Mouse (Mus musculus): ENCODE results near the gene Morn1. TPM values are rescaled to one million over a fixed set of nuclear protein-coding genes. Genes with fewer than 3 reads are reported as not detected.

The Morn1 gene
- total RNA-seq (2021) = 10 to 100 TPM; 11.2 to 17.3 TPM

DNA sequence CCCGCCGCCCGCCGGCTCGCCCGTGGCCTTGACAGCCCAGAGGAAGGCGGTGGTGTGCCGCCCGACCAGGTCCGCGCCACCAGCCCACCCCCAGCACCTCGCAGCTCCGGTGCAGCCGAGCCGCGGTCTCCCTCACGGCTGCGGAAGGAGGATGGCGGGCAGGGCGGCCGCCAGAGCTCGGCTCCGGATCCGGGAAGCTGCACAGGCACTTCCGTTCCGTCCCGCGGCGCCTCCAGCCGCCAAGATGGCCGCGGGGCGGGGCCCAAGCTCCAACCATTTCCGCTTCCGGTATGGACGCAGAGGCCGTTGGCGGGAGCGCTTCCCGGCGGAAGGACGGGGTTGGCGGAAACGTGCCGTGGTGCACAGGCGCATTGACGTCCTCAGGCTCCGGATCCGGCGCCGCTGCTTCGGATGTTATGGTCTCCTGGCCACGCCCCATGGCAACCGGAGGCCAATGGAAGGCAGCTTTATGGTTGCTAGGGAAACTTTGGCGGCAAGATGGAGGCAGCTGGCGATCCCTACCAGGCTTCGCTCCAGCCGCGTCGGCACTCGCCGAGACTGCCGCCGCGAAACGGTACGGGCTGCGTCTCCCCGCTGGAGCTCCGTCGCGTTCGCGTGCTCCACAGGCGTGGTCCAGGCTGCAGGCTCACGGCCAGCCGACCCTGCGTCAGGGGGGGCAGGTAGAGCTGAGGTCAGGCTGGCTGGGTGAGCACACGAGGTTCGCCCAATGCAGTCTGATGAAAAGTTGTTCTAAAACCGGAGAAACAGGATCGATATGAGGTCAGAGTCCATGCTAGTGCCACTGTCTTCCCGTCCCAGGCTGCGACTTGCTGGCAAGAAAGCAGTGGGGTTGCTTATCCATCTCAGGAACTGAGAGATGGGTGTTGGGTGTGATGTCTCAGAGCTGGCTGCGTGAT is at the start of gene Morn1, which contains the start of gene Rer1:
TSS of gene Morn1 (plus strand) at position 470 of the 917 bp plus-strand sequence.
TSS of gene Rer1 (minus strand) at position 275 of the 917 bp plus-strand sequence.
- DNase-seq (ENCODE audit: extremely low spot score in 1 of 2, low spot score in 1 of 2) = peak; percentile 98 to 99

DNA sequence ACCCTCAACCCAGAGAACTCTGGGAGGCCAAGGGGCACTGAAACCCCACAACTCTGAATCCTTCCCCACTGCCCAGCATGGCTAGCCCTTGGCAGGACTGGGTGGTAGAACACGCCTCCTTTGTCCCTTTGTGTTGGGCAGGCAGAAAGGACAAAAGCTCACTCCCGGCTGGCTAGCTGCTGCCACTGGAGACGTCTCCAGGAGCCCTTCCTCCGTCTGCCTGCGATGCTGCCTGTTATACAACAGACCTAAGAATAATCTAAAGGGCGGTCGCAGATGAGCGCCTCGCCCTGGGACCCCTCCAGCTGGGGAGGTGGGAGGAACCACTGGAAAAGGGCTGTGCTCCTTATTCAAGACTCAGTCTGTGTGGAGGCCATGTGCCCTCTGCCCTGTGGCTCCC is 46.2 kb upstream of the Morn1 start:
- DNase-seq (ENCODE audit: extremely low spot score in 1 of 2, low spot score in 1 of 2) = no peak

DNA sequence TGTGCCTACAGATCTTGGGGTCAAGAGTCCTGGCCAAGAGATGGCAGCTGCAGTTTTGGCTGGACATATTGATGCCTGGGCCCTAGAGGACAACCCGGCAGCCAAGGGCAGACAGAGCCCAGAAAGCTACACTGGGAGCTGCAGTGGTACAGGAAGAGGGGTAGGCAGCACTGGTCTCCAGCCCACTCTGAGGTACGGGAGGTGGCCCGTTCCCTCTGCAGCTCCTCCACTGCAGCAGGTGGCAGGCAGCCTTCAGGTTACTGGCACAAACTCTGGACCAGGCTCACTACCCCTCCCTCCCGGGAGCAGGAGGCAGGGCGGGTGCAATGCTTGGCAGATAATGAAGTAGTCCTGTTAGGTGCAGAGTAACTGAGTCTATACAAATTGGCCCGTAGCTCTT is 45.7 kb upstream of the Morn1 start:
- DNase-seq (ENCODE audit: extremely low spot score in 1 of 2, low spot score in 1 of 2) = no peak

DNA sequence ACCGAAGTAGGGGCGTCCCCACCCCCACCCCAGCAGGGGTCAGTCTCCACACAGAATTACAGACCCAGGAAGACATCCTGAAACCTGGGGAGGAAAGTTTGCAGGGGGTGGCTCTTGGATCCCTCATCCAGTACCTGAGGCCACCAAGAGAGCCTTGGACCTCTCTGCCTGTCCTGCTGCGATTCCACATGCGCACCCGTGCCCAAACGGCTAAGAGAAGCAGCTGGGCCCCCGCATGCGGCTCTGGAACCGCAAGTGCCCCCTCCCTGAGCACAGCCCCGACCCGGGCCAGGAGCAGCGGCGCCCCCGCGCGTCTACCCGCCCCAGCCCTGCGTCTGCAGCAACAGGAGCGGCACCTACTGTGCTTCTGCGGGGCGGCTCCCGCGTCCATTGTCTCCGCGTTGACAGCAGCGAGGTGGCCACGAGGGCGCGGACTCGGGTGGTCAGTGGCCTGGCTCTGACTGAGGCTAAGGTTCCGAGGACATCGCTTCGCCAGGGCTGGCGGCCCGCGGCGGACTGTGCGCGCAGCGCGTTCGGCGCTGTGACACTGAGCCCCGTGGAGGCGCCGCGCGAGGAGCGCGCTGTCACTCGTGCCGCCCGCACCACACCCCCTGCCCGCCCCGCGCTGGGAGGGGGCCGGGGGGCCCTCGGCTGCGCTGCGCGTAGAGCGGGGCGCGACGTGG is 43.6 kb upstream of the Morn1 start:
- peak in 1 of 2 experiments; percentile 48 for DNase-seq (ENCODE audit: extremely low spot score in 1 of 2, low spot score in 1 of 2)

DNA sequence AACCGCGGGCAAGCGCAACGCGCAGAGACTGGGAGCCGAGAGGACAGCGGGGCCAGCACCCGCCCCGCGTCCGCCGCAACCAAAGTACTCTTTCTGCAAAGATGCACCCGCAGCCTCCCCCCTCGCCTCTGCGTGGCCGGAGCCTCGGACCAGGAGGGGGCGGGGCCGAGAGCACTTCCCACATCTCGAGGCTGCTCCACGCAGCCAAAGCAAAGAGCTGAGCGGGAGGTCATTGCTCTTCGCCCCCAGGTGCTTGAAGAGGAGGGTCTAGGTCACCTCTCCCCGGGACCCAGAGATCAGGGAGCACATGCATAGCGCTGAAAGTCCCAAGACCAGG is 43.1 kb upstream of the Morn1 start:
- no peak for DNase-seq (ENCODE audit: extremely low spot score in 1 of 2, low spot score in 1 of 2)

DNA sequence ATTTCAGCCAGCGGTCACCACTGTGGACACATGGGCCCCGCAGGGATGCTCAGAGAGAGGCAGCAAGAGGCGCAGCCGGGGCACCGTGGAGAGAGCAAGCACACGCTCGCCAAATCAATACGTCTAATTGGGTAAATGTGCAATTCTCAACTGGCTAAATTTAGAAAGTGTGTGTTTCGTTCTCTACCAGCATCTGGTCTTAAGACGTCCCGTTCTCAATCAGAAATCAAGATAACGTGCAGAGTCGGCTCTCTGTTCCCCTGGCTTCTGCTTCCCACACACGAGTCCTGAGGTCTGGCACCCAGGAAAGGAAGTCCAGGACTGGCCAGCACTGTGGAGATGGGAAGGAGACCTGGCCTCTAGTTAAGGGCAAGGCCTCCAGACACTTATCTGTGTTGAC is 39.7 kb upstream of the Morn1 start:
- DNase-seq (ENCODE audit: extremely low spot score in 1 of 2, low spot score in 1 of 2) = no peak

DNA sequence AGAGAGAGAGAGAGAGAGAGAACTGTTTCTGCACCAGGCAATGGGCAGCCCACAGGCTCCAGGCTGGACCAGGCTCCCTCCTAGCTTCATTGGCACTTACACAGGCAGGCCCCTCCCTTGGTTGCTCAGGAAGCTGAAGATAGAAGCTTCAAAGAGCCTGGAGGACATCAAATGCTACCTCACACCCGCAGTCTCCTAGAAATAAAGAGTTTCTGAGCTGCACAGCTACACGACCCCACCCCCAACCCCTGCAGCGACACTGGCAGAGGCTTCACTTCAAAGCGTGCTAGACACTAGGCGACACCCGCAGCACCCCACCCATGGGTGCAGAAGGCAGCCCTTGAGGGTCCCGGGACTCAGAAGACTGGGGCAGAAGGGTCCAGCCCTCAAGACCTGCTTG is 36.3 kb upstream of the Morn1 start:
- DNase-seq (ENCODE audit: extremely low spot score in 1 of 2, low spot score in 1 of 2) = no peak

DNA sequence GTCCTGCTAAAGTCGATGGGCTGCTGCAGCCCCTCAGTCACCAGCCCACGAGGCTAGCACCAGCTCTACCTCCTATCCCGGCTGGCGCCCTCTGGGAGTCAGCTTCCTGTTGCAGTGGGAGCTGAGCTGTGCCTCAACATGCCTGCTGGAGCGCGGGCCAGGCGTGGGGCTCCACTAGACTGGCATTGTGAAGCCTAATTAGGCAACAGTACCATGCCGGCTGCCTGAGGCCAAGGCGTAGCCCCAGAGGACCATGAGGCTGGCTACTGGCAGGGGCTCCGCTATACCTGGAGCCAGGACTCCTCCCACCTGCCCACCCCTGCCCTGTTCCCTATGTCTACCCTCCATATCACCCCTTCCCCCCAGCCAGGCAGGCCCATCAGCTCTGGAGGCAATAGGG is 29.7 kb upstream of the Morn1 start, which contains the start of gene Plch2:
TSS of gene Plch2 (minus strand) at position 61 of the 400 bp plus-strand sequence.
- DNase-seq (ENCODE audit: extremely low spot score in 1 of 2, low spot score in 1 of 2) = no peak

DNA sequence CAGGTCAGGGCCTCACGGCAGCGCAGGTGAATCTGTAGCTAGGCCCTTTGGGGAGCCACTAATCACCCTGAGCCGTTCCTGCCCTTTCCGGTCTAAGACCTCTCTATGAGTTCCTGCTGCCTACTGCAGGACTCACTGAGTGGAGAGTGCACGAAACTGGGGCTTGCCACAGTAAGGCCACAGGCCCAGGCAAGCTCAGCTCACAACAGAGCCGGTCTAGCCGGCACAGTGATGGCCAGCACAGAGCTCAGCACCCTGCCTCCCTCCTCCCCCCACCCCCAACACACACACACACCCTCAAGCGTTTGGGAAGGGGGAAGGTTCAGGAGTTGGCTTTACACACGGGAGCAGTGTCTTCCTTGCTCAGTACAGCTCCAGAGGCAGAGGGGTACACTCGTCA is 28.1 kb upstream of the Morn1 start:
- no peak for DNase-seq (ENCODE audit: extremely low spot score in 1 of 2, low spot score in 1 of 2)

DNA sequence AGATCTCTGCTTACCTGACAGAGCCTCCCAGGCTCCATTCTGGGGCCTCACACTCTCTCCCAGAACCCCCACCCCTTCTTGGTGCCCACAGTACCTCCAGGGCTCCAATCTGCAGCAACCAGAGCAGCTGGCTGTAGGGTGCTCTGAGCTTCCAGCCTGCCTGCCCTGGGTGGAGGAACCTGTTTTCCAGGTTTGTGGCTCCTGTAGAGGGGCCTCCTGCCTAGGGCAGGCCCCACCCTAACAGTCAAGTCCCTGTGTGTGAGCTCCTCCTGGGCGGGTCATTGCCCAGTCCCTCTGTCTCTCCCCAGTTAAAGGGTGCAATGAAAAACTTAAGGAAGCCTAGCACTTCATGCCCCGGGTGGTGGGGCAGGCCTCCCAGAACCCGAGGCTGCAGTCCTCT is 22.5 kb upstream of the Morn1 start:
- no peak for DNase-seq (ENCODE audit: extremely low spot score in 1 of 2, low spot score in 1 of 2)

DNA sequence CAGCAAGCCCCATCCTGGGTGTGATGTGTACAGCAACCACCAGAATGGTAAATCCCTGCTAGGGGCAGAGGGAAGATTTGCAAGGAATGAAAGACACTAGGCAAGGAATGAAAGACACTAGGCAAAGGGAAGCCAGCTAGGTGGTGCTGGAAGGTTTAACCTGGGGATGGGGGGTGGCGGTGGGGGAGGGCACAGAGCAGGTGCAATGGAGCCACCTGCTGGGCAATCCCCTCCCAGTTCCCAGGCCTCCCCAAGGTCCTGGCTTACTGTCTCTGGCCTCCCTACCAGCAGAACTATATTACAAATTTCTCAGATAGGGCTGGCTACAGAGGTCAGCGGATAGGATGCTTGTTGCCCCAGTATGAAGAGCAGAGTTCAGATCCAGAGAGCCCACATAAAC is 21.9 kb upstream of the Morn1 start:
- no peak for DNase-seq (ENCODE audit: extremely low spot score in 1 of 2, low spot score in 1 of 2)

DNA sequence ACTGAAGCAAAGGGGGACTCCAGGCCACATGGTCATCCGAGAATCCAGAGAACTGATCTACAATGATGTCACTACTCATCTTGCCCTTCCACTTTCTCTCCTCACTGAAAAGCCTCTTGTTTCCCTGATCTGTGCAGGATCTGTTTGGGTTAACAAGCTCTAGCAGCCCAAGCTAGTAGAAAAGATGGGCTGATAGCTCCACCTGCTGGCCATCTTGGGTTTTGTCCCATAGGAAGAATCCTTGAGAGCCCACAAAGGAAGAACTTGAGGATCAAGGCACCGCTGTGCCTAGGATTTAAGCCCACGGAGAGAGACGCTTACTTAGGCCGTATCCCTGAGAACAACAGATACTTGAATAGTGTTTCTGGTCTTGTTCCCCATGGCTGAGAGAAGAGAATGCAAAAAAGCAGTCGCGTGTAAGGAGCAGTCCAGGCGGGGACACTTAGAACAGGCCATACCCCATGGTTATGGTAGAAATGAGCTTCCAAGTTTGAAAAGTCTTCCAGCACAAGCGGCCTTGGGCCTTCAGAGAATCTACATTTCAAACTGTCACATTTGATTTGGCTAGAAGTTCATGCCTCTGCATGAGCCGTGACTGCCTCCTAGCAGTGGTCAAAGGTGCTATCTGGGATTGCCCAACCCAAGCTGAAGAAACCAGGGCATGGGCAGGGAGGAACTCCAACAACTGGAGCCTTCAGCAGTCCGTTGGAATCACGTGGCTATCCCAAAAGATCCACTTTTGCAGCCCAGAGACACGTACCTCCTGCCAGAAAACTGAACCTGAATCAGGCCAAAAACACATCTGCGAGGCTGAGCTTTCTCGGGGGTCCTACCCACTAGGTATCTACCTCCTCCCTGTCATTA is 20.2 kb upstream of the Morn1 start:
- DNase-seq (ENCODE audit: extremely low spot score in 1 of 2, low spot score in 1 of 2) = peak; percentile 73 to 94

DNA sequence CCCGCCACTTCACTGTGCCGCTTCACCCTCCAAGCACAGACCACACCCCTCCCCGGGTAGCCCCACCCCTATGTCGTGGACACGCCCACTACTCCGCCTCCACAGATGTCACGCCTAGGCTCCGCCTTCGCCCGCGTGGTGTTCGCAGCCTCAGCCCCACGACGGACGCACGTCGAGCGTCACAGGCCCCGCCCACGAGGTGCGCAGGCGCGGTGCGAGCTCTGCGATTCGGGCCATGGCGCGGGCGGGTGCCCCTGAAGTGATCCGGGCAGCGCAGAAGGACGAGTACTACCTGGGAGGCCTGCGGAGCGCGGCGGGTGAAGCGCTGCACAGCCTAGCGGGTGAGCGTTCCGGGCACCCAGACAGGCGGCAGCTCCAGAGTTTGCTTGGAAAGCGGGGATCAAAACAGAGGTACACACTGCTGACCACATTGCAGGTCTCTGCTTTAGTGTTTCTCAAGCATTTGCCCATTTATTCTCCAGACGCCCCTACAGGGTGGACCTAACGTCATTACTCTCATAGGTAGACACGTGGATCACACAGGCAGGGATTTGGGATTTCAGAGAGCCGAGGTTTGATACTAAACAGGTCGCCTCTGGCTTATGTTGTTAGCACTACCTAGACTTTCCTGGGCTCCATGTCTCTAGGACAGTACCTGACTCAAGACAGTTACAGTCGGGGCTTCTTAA is 19.4 kb upstream of the Morn1 start, which contains the start of gene Pex10:
TSS of gene Pex10 (plus strand) at position 183 of the 689 bp plus-strand sequence.
- peak; percentile 91 to 93 for DNase-seq (ENCODE audit: extremely low spot score in 1 of 2, low spot score in 1 of 2)

DNA sequence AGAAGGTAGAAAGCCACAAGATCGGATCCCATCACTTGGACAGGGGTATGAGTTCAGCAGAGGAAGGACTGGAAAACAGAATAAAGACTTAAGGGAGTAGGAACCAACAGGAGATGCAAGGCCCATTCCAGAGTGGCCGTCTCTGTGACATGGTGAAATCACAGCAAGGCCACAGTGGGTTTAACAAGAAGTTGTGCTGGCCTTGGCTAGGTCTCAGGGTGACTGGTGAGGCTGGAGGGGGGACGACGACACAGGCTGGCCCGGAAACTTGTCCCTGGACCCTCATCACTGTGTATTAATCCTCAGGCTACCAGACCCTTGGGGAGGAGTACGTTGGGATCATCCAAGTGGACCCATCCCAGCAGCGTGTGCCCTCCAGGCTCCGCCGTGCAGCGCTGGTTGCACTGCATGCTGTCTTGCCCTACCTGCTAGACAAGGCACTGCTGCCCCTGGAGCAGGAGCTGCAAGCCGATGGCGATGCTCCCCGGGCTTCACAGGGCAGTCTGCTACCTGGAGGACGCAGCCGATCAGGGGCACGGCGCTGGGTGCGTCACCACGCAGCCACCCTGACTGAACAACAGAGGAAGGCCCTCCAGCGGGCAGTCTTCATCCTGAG is 17.9 kb upstream of the Morn1 start:
- DNase-seq (ENCODE audit: extremely low spot score in 1 of 2, low spot score in 1 of 2) = no peak

DNA sequence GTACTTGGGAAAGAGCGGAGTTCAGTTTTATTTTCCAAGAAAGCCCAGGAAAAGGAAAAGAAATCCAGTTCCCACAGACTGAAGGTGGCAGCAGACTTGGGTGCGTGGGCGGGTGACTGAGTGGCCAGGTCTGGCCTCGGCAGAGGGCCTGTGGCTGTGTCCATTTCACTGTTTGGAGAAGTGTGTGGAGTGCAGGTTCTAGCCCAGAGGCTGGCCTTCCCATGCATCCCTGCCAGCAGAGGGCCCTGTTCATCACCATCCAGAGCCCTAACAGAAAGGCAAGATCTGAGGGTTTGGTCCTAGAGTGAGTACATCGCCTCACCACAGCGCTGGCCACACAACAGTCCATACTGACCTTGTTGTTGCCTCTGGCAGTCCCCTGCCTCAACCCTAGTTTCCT is 17.2 kb upstream of the Morn1 start:
- DNase-seq (ENCODE audit: extremely low spot score in 1 of 2, low spot score in 1 of 2) = no peak

DNA sequence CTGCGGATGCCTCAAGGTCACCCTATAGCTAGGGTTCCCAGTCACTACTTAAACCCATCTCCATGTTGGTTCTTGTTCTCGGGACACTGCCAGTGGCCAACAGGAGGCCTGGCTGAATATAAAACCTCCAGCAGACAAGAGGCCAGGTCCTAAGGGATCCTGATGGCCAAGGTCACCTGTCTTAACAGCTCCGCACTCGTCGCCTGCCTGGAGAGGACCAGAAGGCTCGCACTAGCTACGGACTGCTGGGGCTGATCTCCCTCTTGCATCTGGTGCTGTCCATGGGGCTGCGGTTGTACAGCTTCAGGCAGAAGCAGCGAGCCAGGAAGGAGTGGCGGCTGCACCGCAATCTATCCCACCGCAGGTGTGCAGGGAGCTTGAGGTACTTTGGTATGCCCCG is 16.2 kb upstream of the Morn1 start:
- DNase-seq (ENCODE audit: extremely low spot score in 1 of 2, low spot score in 1 of 2) = no peak

DNA sequence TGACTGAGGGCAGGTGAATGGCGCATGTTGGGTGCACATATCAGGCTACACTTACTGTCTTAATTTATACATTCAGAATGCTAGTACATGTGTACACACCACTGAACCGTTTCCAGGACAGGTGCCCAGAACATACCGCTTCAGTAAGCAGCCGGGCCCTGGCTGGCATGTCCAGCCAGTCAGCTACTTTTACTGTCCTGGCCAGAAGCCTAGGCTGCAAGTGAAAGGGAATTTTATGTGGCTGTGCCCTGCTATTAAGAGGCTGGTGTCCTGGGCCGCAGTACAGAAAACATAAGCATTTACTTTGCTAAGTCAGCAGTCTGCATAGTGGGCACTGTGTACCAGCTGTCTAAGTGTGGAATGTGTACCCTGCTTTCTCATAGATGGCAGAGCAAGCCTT is 15.5 kb upstream of the Morn1 start:
- no peak for DNase-seq (ENCODE audit: extremely low spot score in 1 of 2, low spot score in 1 of 2)

DNA sequence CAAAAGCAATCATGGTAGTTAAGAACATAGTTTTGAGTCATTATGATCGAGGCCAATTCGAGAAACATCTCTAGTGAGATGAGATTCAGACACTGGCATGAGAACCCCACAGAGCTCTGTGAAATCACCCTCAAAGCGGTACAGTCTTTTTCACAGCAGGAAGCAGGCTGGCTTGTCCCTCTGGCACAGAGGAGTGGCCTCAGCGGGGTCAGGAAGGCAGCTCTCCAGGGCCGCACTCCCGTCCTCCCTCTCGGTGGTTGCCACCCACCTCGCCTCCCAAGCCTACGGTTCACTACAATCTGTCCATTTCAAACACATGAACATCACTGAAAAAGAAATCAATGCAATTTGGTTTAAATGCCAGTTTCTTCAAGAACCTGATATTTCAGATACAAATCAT is 12.0 kb upstream of the Morn1 start:
- DNase-seq (ENCODE audit: extremely low spot score in 1 of 2, low spot score in 1 of 2) = no peak

DNA sequence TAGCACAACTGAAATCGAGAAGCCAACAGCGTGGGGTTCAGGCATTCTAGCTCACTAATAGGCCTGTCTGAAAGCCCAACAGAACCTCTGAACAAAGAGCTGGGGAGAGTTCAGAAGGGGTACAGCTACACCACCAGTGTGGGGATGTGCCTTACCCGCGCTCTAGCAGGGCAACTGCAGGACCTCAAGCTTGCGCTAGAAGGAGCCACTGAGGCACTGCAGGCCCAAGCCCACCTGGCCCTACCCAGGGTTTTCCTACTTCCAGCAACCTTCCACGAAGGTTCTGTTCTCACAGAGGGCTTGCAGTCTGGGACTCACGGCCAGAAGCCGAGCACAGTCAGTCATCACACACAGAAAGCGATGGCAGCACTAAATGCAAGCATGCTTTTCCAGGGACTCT is 11.2 kb upstream of the Morn1 start:
- no peak for DNase-seq (ENCODE audit: extremely low spot score in 1 of 2, low spot score in 1 of 2)

DNA sequence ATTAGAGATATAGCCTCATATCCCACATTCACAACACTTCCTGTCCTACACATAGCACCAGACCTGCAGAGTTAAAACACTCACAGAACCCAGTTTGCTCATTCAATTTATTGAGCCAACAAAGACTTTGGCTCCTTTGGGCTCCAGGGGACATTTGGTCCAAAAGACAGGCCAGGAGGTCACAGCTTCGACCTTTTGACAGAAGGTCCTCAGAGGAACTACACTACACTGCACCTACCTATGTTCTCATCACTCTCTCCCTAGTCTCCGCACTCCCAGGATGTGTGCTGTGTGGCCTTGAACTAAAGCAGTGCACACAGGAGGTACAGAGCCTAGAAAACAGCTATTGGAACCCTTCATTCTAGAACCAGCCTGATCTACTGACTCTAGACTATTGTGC is 10.6 kb upstream of the Morn1 start:
- no peak for DNase-seq (ENCODE audit: extremely low spot score in 1 of 2, low spot score in 1 of 2)

Measured in layer of hippocampus, postnatal 25 days (tissue).